Mouse (Mus musculus) limb, embryonic 12.5 days (tissue): Measurements from ENCODE around the gene Fam76b. TPM values are rescaled to one million over a fixed set of nuclear protein-coding genes. Genes with fewer than 3 reads are reported as not detected.
"Not testable (repeated sequence)": the region's sequence is repeated elsewhere in the genome, so short reads cannot be mapped to it uniquely, and the experiment has no call there.

ENCODE experiments used
- ATAC-seq: fragments of 200-750 bp; cut with Nextera tagmentation; 2 replicates; pipeline ENCODE4 v1.8.0; 2017; ENCODE audit warnings: low read depth, moderate TSS enrichment; ENCODE audit not compliant: insufficient number of reproducible peaks, insufficient read depth, low FRiP score, low TSS enrichment
- H3K27ac ChIP-seq: fragments of 300-500 bp; sonication (generic); 2 replicates; pipeline ENCODE4 v1.5.1; 2016; ENCODE audit warnings: mild to moderate bottlenecking, moderate library complexity
- H3K27me3 ChIP-seq: fragments of 300-500 bp; sonication (generic); 2 replicates; pipeline ENCODE4 v1.6.1; 2016; ENCODE audit warnings: mild to moderate bottlenecking, moderate library complexity
- H3K36me3 ChIP-seq: fragments of 300-500 bp; sonication (generic); 2 replicates; pipeline ENCODE4 v1.6.1; 2016; ENCODE audit warnings: mild to moderate bottlenecking, moderate library complexity
- H3K4me1 ChIP-seq: fragments of 300-500 bp; sonication (generic); replicated peaks from 2 replicates; pipeline ENCODE4 v1.6.1; 2016
- H3K4me2 ChIP-seq: fragments of 300-500 bp; sonication (generic); 2 replicates; pipeline ENCODE4 v1.6.1; 2016; ENCODE audit warnings: mild to moderate bottlenecking, moderate library complexity
- H3K4me3 ChIP-seq: fragments of 300-500 bp; sonication (generic); replicated peaks from 2 replicates; pipeline ENCODE4 v1.5.1; 2016; ENCODE audit warnings: mild to moderate bottlenecking
- H3K9ac ChIP-seq: fragments of 300-500 bp; sonication (generic); replicated peaks from 2 replicates; pipeline ENCODE4 v1.6.1; 2016; ENCODE audit warnings: mild to moderate bottlenecking, moderate library complexity
- H3K9me3 ChIP-seq: fragments of 300-500 bp; sonication (generic); 2 replicates; pipeline ENCODE4 v1.6.1; 2016; ENCODE audit warnings: mild to moderate bottlenecking, moderate library complexity
- WGBS: fragments of 180-500 bp; shearing (Covaris S2); methylation state at CpG from one replicate; pipeline ENCODE4 v1.1.7; 2016; 5-methylcytosine and 5-hydroxymethylcytosine counted together
- polyA plus RNA-seq: library from polyadenylated mRNA; unstranded; fragments of >200 nt; fragmentation: Nextera tagmentation; extraction: Ambion mirVana; gene quantifications from 2 replicates; pipeline ENCODE4 v1.2.1, GENCODE M21; 2016

The Fam76b gene
- 30.0 and 30.6 TPM in 2 replicates for polyA plus RNA-seq

GRCm38 (mm10) chr9:13827406-13828086 lies at the start of gene Fam76b:
TSS of gene Fam76b (plus strand) at chr9:13827716.
- peak within 1 kb of the TSS; percentile 98 for H3K27ac ChIP-seq
- peak within 1 kb of the TSS; percentile 85 for H3K4me3 ChIP-seq
- H3K27me3 ChIP-seq, result no peaks in the 10 kb centered on the region
- peaks cover 28% of the 10 kb centered on the region for H3K36me3 ChIP-seq
- peak; percentile 95 for ATAC-seq
- no peaks in the 10 kb centered on the region for H3K9me3 ChIP-seq
- peak within 1 kb of the TSS; percentile 74 for H3K4me2 ChIP-seq
- peak within 1 kb of the TSS; percentile 94 for H3K9ac ChIP-seq
- H3K4me1 ChIP-seq, result peaks cover 25% of the 10 kb centered on the region
- under 1% methylated on average over 63 of the region's 67 CpGs for WGBS

GRCm38 (mm10) chr9:13781985-13782384 lies 45.5 kb upstream of the Fam76b start:
- Histone ChIP-seq H3K4me1 (no peaks in the 10 kb centered on the region), H3K36me3 (peaks cover 35% of the 10 kb centered on the region), H3K4me2 (no peak overlapping the region), H3K9me3 (no peaks in the 10 kb centered on the region), H3K27ac (no peak overlapping the region), H3K4me3 (no peak overlapping the region), H3K9ac (no peak overlapping the region), H3K27me3 (no peaks in the 10 kb centered on the region)
- 96% methylated on average over 1 of the region's 1 CpGs for WGBS
- ATAC-seq, result no peak

GRCm38 (mm10) chr9:13790864-13791263 lies 36.7 kb upstream of the Fam76b start:
- H3K9me3 ChIP-seq, H3K9ac ChIP-seq, H3K4me3 ChIP-seq, H3K4me2 ChIP-seq, ATAC-seq, H3K27me3 ChIP-seq, H3K27ac ChIP-seq, H3K4me1 ChIP-seq: not testable (repeated sequence)
- WGBS, result 97% methylated on average over 7 of the region's 8 CpGs
- peaks cover 82% of the 10 kb centered on the region for H3K36me3 ChIP-seq

- Histone ChIP-seq H3K9ac (no peak overlapping the region), H3K27ac (no peak overlapping the region), H3K9me3 (no peaks in the 10 kb centered on the region), H3K4me1 (no peaks in the 10 kb centered on the region), H3K4me3 (no peak overlapping the region), H3K27me3 (no peaks in the 10 kb centered on the region), H3K4me2 (no peak overlapping the region), H3K36me3 (peaks cover 78% of the 10 kb centered on the region)
- WGBS, result 67% methylated on average over 1 of the region's 1 CpGs
- ATAC-seq, result no peak
These were observed 33.2 kb upstream of the Fam76b start for GRCm38 (mm10) chr9:13794302-13794701.

GRCm38 (mm10) chr9:13794756-13795155 lies 32.8 kb upstream of the Fam76b start:
- peaks cover 78% of the 10 kb centered on the region for H3K36me3 ChIP-seq
- WGBS, result 96% methylated on average over 2 of the region's 2 CpGs
- no peaks in the 10 kb centered on the region for H3K4me1 ChIP-seq

GRCm38 (mm10) chr9:13804480-13804879 lies 23.0 kb upstream of the Fam76b start:
- Histone ChIP-seq H3K9ac (no peak overlapping the region), H3K4me2 (no peak overlapping the region), H3K9me3 (no peaks in the 10 kb centered on the region), H3K36me3 (peaks cover 80% of the 10 kb centered on the region), H3K27me3 (no peaks in the 10 kb centered on the region), H3K4me3 (no peak overlapping the region), H3K27ac (no peak overlapping the region), H3K4me1 (no peaks in the 10 kb centered on the region)
- ATAC-seq, result no peak
- WGBS, result 93% methylated on average over 1 of the region's 1 CpGs

More at GRCm38 (mm10) chr9:13794756-13795155, 32.8 kb upstream of the Fam76b start:
- no peaks in the 10 kb centered on the region for H3K27me3 ChIP-seq
- no peak overlapping the region for H3K4me3 ChIP-seq
- H3K27ac ChIP-seq, result no peak overlapping the region
- no peak for ATAC-seq
- H3K9me3 ChIP-seq, result no peaks in the 10 kb centered on the region
- H3K9ac ChIP-seq, result no peak overlapping the region
- H3K4me2 ChIP-seq, result no peak overlapping the region

- H3K36me3 ChIP-seq, result peaks cover 86% of the 10 kb centered on the region
- no peaks in the 10 kb centered on the region for H3K27me3 ChIP-seq
- no peaks in the 10 kb centered on the region for H3K4me1 ChIP-seq
- no peaks in the 10 kb centered on the region for H3K9me3 ChIP-seq
- no peak overlapping the region for H3K4me3 ChIP-seq
- ATAC-seq, result no peak
- H3K9ac ChIP-seq, result no peak overlapping the region
- 95% methylated on average over 7 of the region's 7 CpGs for WGBS
- H3K4me2 ChIP-seq, result no peak overlapping the region
- no peak overlapping the region for H3K27ac ChIP-seq
These were observed 20.7 kb upstream of the Fam76b start for GRCm38 (mm10) chr9:13806854-13807253.

- Histone ChIP-seq H3K4me2 (no peak overlapping the region), H3K36me3 (peaks cover 86% of the 10 kb centered on the region), H3K9ac (no peak overlapping the region), H3K27me3 (no peaks in the 10 kb centered on the region), H3K27ac (no peak overlapping the region), H3K4me3 (no peak overlapping the region), H3K9me3 (no peaks in the 10 kb centered on the region), H3K4me1 (no peaks in the 10 kb centered on the region)
- ATAC-seq, result no peak
- 88% methylated on average over 5 of the region's 5 CpGs for WGBS
These were observed 19.9 kb upstream of the Fam76b start for GRCm38 (mm10) chr9:13807657-13808056.

GRCm38 (mm10) chr9:13809937-13810336 lies 17.6 kb upstream of the Fam76b start:
- no peaks in the 10 kb centered on the region for H3K27me3 ChIP-seq
- H3K9me3 ChIP-seq, result no peaks in the 10 kb centered on the region
- no peak overlapping the region for H3K9ac ChIP-seq
- H3K27ac ChIP-seq, result no peak overlapping the region
- no peak for ATAC-seq
- H3K4me1 ChIP-seq, result no peaks in the 10 kb centered on the region
- H3K4me3 ChIP-seq, result no peak overlapping the region
- H3K36me3 ChIP-seq, result peaks cover 84% of the 10 kb centered on the region
- H3K4me2 ChIP-seq, result no peak overlapping the region

GRCm38 (mm10) chr9:13818369-13818768 lies 9.1 kb upstream of the Fam76b start:
- H3K27me3 ChIP-seq, result no peaks in the 10 kb centered on the region
- peaks cover 84% of the 10 kb centered on the region for H3K36me3 ChIP-seq
- H3K4me2 ChIP-seq, result no peak overlapping the region
- no peaks in the 10 kb centered on the region for H3K9me3 ChIP-seq
- no peak overlapping the region for H3K9ac ChIP-seq
- H3K27ac ChIP-seq, result no peak overlapping the region
- WGBS, result 91% methylated on average over 9 of the region's 9 CpGs
- H3K4me1 ChIP-seq, result no peaks in the 10 kb centered on the region
- no peak for ATAC-seq
- no peak overlapping the region for H3K4me3 ChIP-seq

- 89% methylated on average over 3 of the region's 3 CpGs for WGBS
- H3K9ac ChIP-seq, result no peak overlapping the region
- H3K27ac ChIP-seq, result no peak overlapping the region
- no peak overlapping the region for H3K4me3 ChIP-seq
- ATAC-seq, result no peak
- no peak overlapping the region for H3K4me2 ChIP-seq
- no peaks in the 10 kb centered on the region for H3K9me3 ChIP-seq
- H3K4me1 ChIP-seq, result peaks cover 17% of the 10 kb centered on the region
- peaks cover 62% of the 10 kb centered on the region for H3K36me3 ChIP-seq
- H3K27me3 ChIP-seq, result no peaks in the 10 kb centered on the region
These were observed 6.7 kb upstream of the Fam76b start for GRCm38 (mm10) chr9:13820774-13821173.

GRCm38 (mm10) chr9:13825896-13826295 lies 1.6 kb upstream of the Fam76b start:
- H3K36me3 ChIP-seq, result peaks cover 25% of the 10 kb centered on the region
- ATAC-seq, result no peak
- H3K4me1 ChIP-seq, result peaks cover 25% of the 10 kb centered on the region
- peak overlapping the region; percentile 90 for H3K9ac ChIP-seq
- H3K9me3 ChIP-seq, result no peaks in the 10 kb centered on the region
- H3K27me3 ChIP-seq, result no peaks in the 10 kb centered on the region
- 11% methylated on average over 8 of the region's 8 CpGs for WGBS
- H3K4me2 ChIP-seq, result peak overlapping the region; percentile 66
- peak overlapping the region; percentile 85 for H3K4me3 ChIP-seq
- peak overlapping the region; percentile 98 for H3K27ac ChIP-seq
